Mouse (Mus musculus) erythroblast, embryonic 14.5 days (primary cell): ENCODE data around the gene Cemip. TPM values are rescaled to one million over a fixed set of nuclear protein-coding genes. Genes with fewer than 3 reads are reported as not detected.

Experiments
- H3K27me3 ChIP-seq: 2 replicates; pipeline ENCODE4 v1.6.1; 2012; ENCODE audit warnings: inconsistent platforms; ENCODE audit not compliant: control insufficient read depth
- H3K36me3 ChIP-seq: 2 replicates; pipeline ENCODE4 v1.6.1; 2012; ENCODE audit warnings: mild to moderate bottlenecking, inconsistent platforms; ENCODE audit not compliant: control insufficient read depth
- H3K4me1 ChIP-seq: 2 replicates; pipeline ENCODE4 v1.6.1; 2012; ENCODE audit warnings: inconsistent platforms; ENCODE audit not compliant: control insufficient read depth
- H3K4me3 ChIP-seq: replicated peaks from 2 replicates; pipeline ENCODE3; 2012; ENCODE audit warnings: moderate library complexity, mild to moderate bottlenecking, inconsistent platforms
- H3K9me3 ChIP-seq: 2 replicates; pipeline ENCODE4 v1.6.1; 2012; ENCODE audit warnings: low read length, inconsistent platforms, mixed read lengths; ENCODE audit not compliant: control insufficient read depth
- GATA1 ChIP-seq: IDR thresholded peaks from 2 replicates; pipeline ENCODE4 v1.6.1; 2012; ENCODE audit warnings: low read length, inconsistent platforms, mixed read lengths
- TAL1 ChIP-seq: IDR thresholded peaks from 3 replicates; pipeline ENCODE4 v1.6.1; 2012; ENCODE audit warnings: low read length, inconsistent platforms, mixed read lengths
- polyA plus RNA-seq: library from polyadenylated mRNA; stranded (reverse); fragments of >175 nt; gene quantifications from 2 replicates; pipeline ENCODE4 v1.2.3, GENCODE M21; 2012

The Cemip gene
- polyA plus RNA-seq, 1 experiment = 0.01 TPM

- Histone ChIP-seq H3K27me3 (no peaks in the 10 kb centered on the region), H3K4me3 (no peak overlapping the region), H3K9me3 (no peaks in the 10 kb centered on the region), H3K36me3 (peaks cover 16% of the 10 kb centered on the region), H3K4me1 (peaks cover 8% of the 10 kb centered on the region)
- TF ChIP-seq TAL1 (no peak), GATA1 (no peak)
Observed at GRCm38 (mm10) chr7:84117543-84118122, 31.3 kb upstream of the Cemip start.

GRCm38 (mm10) chr7:84116621-84117542, 30.6 kb upstream of the Cemip start:
- H3K4me3 ChIP-seq = no peak overlapping the region
- peaks cover 17% of the 10 kb centered on the region for H3K36me3 ChIP-seq
- TF ChIP-seq GATA1 = no peak
- no peak for TF ChIP-seq TAL1
- no peaks in the 10 kb centered on the region for H3K27me3 ChIP-seq
- no peaks in the 10 kb centered on the region for H3K9me3 ChIP-seq
- peaks cover 4% of the 10 kb centered on the region; the same call in 1 of the 2 replicates for H3K4me1 ChIP-seq

- TF ChIP-seq TAL1 (no peak), GATA1 (no peak)
- Histone ChIP-seq H3K27me3 (no peaks in the 10 kb centered on the region), H3K4me1 (peaks cover under 1% of the 10 kb centered on the region; the same call in 1 of the 2 replicates), H3K4me3 (no peak overlapping the region), H3K9me3 (no peaks in the 10 kb centered on the region), H3K36me3 (peaks cover 23% of the 10 kb centered on the region)
Observed at GRCm38 (mm10) chr7:84115385-84115784, 29.1 kb upstream of the Cemip start.

- Histone ChIP-seq H3K9me3 (no peaks in the 10 kb centered on the region), H3K27me3 (no peaks in the 10 kb centered on the region), H3K4me3 (no peak overlapping the region), H3K36me3 (peaks cover 28% of the 10 kb centered on the region), H3K4me1 (no peaks in the 10 kb centered on the region)
- TF ChIP-seq TAL1 (no peak), GATA1 (no peak)
Observed at GRCm38 (mm10) chr7:84114775-84115174, 28.5 kb upstream of the Cemip start.

- peaks cover 32% of the 10 kb centered on the region for H3K36me3 ChIP-seq
- no peak for TF ChIP-seq TAL1
- TF ChIP-seq GATA1 = no peak
Observed at GRCm38 (mm10) chr7:84113035-84113390, 26.7 kb upstream of the Cemip start.

GRCm38 (mm10) chr7:84112351-84113034, 26.2 kb upstream of the Cemip start:
- H3K36me3 ChIP-seq = peaks cover 32% of the 10 kb centered on the region
- no peak overlapping the region for H3K4me3 ChIP-seq
- H3K27me3 ChIP-seq = no peaks in the 10 kb centered on the region
- TF ChIP-seq GATA1 (no peak), TAL1 (no peak)
- no peaks in the 10 kb centered on the region for H3K4me1 ChIP-seq
- no peaks in the 10 kb centered on the region for H3K9me3 ChIP-seq

More at GRCm38 (mm10) chr7:84113035-84113390, 26.7 kb upstream of the Cemip start:
- Histone ChIP-seq H3K27me3 (no peaks in the 10 kb centered on the region), H3K9me3 (no peaks in the 10 kb centered on the region), H3K4me1 (no peaks in the 10 kb centered on the region), H3K4me3 (no peak overlapping the region)

- no peak for TF ChIP-seq TAL1
- TF ChIP-seq GATA1 = no peak
- H3K27me3 ChIP-seq = no peaks in the 10 kb centered on the region
- no peak overlapping the region for H3K4me3 ChIP-seq
- peaks cover 32% of the 10 kb centered on the region for H3K36me3 ChIP-seq
- H3K4me1 ChIP-seq = no peaks in the 10 kb centered on the region
- no peaks in the 10 kb centered on the region for H3K9me3 ChIP-seq
Observed at GRCm38 (mm10) chr7:84111716-84112350, 25.5 kb upstream of the Cemip start.

GRCm38 (mm10) chr7:84106942-84107341, 20.6 kb upstream of the Cemip start:
- Histone ChIP-seq H3K27me3 (no peaks in the 10 kb centered on the region), H3K36me3 (peaks cover 15% of the 10 kb centered on the region), H3K4me3 (no peak overlapping the region), H3K9me3 (no peaks in the 10 kb centered on the region), H3K4me1 (no peaks in the 10 kb centered on the region)
- TF ChIP-seq GATA1 (no peak), TAL1 (no peak)
